Mouse (Mus musculus) kidney, postnatal 0 days (tissue): ENCODE measurements around the gene Stx3. TPM values are rescaled to one million over a fixed set of nuclear protein-coding genes. Genes with fewer than 3 reads are reported as not detected.

Experiments used
- ATAC-seq: fragments of 200-750 bp; cut with Nextera tagmentation; replicated peaks from 2 replicates; pipeline ENCODE4 v1.8.0; 2017; ENCODE audit warnings: low read depth, moderate number of reproducible peaks, moderate TSS enrichment, moderate library complexity; ENCODE audit not compliant: low FRiP score
- DNase-seq: peaks from one replicate; pipeline ENCODE4 v3.0.0-alpha.2; 2016; ENCODE audit warnings: low spot score
- H3K27ac ChIP-seq: fragments of 300-500 bp; sonication (generic); 2 replicates; pipeline ENCODE4 v1.5.1; 2014; ENCODE audit warnings: mild to moderate bottlenecking
- H3K27me3 ChIP-seq: fragments of 300-500 bp; sonication (generic); 2 replicates; pipeline ENCODE4 v1.6.1; 2014; ENCODE audit warnings: low read length, mixed read lengths; ENCODE audit not compliant: insufficient read depth
- H3K36me3 ChIP-seq: fragments of 300-500 bp; sonication (generic); 2 replicates; pipeline ENCODE4 v1.6.1; 2014; ENCODE audit warnings: low read length, mixed read lengths; ENCODE audit not compliant: insufficient read depth
- H3K4me1 ChIP-seq: fragments of 300-500 bp; sonication (generic); replicated peaks from 2 replicates; pipeline ENCODE4 v1.6.1; 2014; ENCODE audit warnings: antibody characterized with exemption, low read length, mixed read lengths; ENCODE audit not compliant: insufficient read depth
- H3K4me2 ChIP-seq: fragments of 300-500 bp; sonication (generic); 2 replicates; pipeline ENCODE4 v1.6.1; 2014; ENCODE audit warnings: mild to moderate bottlenecking, low read length, moderate library complexity, mixed read lengths
- H3K4me3 ChIP-seq: fragments of 300-500 bp; sonication (generic); replicated peaks from 2 replicates; pipeline ENCODE4 v1.5.1; 2014; ENCODE audit warnings: low read depth, low read length
- H3K9ac ChIP-seq: fragments of 300-500 bp; sonication (generic); 2 replicates; pipeline ENCODE4 v1.6.1; 2014; ENCODE audit warnings: low read depth, low read length
- H3K9me3 ChIP-seq: fragments of 300-500 bp; sonication (generic); replicated peaks from 2 replicates; pipeline ENCODE4 v1.6.1; 2016; ENCODE audit warnings: low read length, inconsistent platforms, mixed read lengths
- CTCF ChIP-seq: IDR thresholded peaks from 2 replicates; pipeline ENCODE4 v1.5.1; 2016; ENCODE audit warnings: antibody characterized with exemption, low read depth, mild to moderate bottlenecking, moderate library complexity
- WGBS: fragments of 180-500 bp; shearing (Covaris S2); extraction: QIAGEN DNeasy Blood & Tissue Kit; methylation state at CpG from one replicate; pipeline ENCODE4 v1.1.7; 2014; 5-methylcytosine and 5-hydroxymethylcytosine counted together
- polyA plus RNA-seq: library from polyadenylated mRNA; unstranded; fragments of >200 nt; fragmentation: Nextera tagmentation; extraction: Ambion mirVana; gene quantifications from 2 replicates; pipeline ENCODE4 v1.2.1, GENCODE M21; 2015

Stx3 gene
- polyA plus RNA-seq, 1 experiment from 2014 or later, result 42.5 TPM

- no peak overlapping the region for H3K4me2 ChIP-seq
- H3K27ac ChIP-seq, result no peak overlapping the region
- 64% methylated on average over 7 of the region's 7 CpGs for WGBS
- no peak overlapping the region for H3K4me3 ChIP-seq
- peak; percentile 80 for TF ChIP-seq CTCF
- no peak overlapping the region for H3K9ac ChIP-seq
- no peak for ATAC-seq
- H3K4me1 ChIP-seq, result no peaks in the 10 kb centered on the region
- H3K27me3 ChIP-seq, result no peaks in the 10 kb centered on the region
- peak; percentile 81 for DNase-seq
- no peaks in the 10 kb centered on the region for H3K9me3 ChIP-seq
- peaks cover 8% of the 10 kb centered on the region for H3K36me3 ChIP-seq
Measured at GRCm38 (mm10) chr19:11777191-11777865, 41.9 kb downstream of the Stx3 start.

- H3K27me3 ChIP-seq, result no peaks in the 10 kb centered on the region
- no peak for TF ChIP-seq CTCF
- peak within 1 kb of the TSS; percentile 32; the same call in 1 of the 2 replicates for H3K27ac ChIP-seq
- DNase-seq (peak; percentile 93), ATAC-seq (peak; percentile 93)
- under 1% methylated on average over 30 of the region's 30 CpGs for WGBS
- H3K36me3 ChIP-seq, result peaks cover 8% of the 10 kb centered on the region
- peaks cover 5% of the 10 kb centered on the region; the same call in 1 of the 2 replicates for H3K4me1 ChIP-seq
- peak within 1 kb of the TSS; percentile 54 for H3K4me3 ChIP-seq
- no peaks in the 10 kb centered on the region for H3K9me3 ChIP-seq
- H3K4me2 ChIP-seq, result peak within 1 kb of the TSS; percentile 64
- peak within 1 kb of the TSS; percentile 69 for H3K9ac ChIP-seq
Measured at GRCm38 (mm10) chr19:11770205-11770892, 48.9 kb downstream of the Stx3 start, which contains the start of gene Mrpl16. Gene Mrpl16, plus strand, starts transcription at chr19:11770391.

GRCm38 (mm10) chr19:11769257-11769920 lies 49.8 kb downstream of the Stx3 start:
- no peak overlapping the region for H3K4me3 ChIP-seq
- H3K27me3 ChIP-seq, result no peaks in the 10 kb centered on the region
- H3K27ac ChIP-seq, result no peak overlapping the region
- peak overlapping the region; percentile 64 for H3K4me2 ChIP-seq
- H3K9me3 ChIP-seq, result no peaks in the 10 kb centered on the region
- TF ChIP-seq CTCF, result 0 out of 2 replicates have a peak, but pooled peaks have one; percentile 3
- H3K36me3 ChIP-seq, result peaks cover 5% of the 10 kb centered on the region
- H3K9ac ChIP-seq, result no peak overlapping the region
- ATAC-seq (no peak), DNase-seq (no peak)
- H3K4me1 ChIP-seq, result peaks cover 5% of the 10 kb centered on the region; the same call in 1 of the 2 replicates
- WGBS, result 90% methylated on average over 5 of the region's 5 CpGs

- H3K4me3 ChIP-seq, result no peak overlapping the region
- DNase-seq (peak; percentile 77), ATAC-seq (no peak)
- H3K4me2 ChIP-seq, result no peak overlapping the region
- no peak overlapping the region for H3K27ac ChIP-seq
- H3K36me3 ChIP-seq, result no peaks in the 10 kb centered on the region
- H3K27me3 ChIP-seq, result no peaks in the 10 kb centered on the region
- WGBS, result 12% methylated on average over 3 of the region's 3 CpGs
- TF ChIP-seq CTCF, result peak; percentile 90
- H3K9me3 ChIP-seq, result no peaks in the 10 kb centered on the region
- peaks cover 5% of the 10 kb centered on the region; the same call in 1 of the 2 replicates for H3K4me1 ChIP-seq
- no peak overlapping the region for H3K9ac ChIP-seq
Measured at GRCm38 (mm10) chr19:11768163-11768562, 51.0 kb downstream of the Stx3 start.

- Histone ChIP-seq H3K4me2 (no peak overlapping the region), H3K36me3 (no peaks in the 10 kb centered on the region), H3K27me3 (no peaks in the 10 kb centered on the region), H3K27ac (no peak overlapping the region), H3K9me3 (no peaks in the 10 kb centered on the region), H3K9ac (no peak overlapping the region), H3K4me1 (peaks cover 5% of the 10 kb centered on the region; the same call in 1 of the 2 replicates), H3K4me3 (no peak overlapping the region)
- ATAC-seq (no peak), DNase-seq (no peak)
- TF ChIP-seq CTCF, result no peak
- WGBS, result 63% methylated on average over 4 of the region's 4 CpGs
Measured at GRCm38 (mm10) chr19:11766413-11766812, 52.8 kb downstream of the Stx3 start.

- Histone ChIP-seq H3K36me3 (no peaks in the 10 kb centered on the region), H3K9me3 (no peaks in the 10 kb centered on the region), H3K27ac (no peak overlapping the region), H3K4me3 (no peak overlapping the region), H3K4me1 (no peaks in the 10 kb centered on the region), H3K9ac (no peak overlapping the region), H3K27me3 (no peaks in the 10 kb centered on the region), H3K4me2 (no peak overlapping the region)
- 82% methylated on average over 3 of the region's 3 CpGs for WGBS
- DNase-seq, result no peak
- peak; percentile 26; the same call in 1 of the 2 replicates for TF ChIP-seq CTCF
- ATAC-seq, result no peak
Measured at GRCm38 (mm10) chr19:11765059-11765458, 54.1 kb downstream of the Stx3 start.
